Mouse (Mus musculus): ENCODE measurements around the gene Ppfia4. TPM values are rescaled to one million over a fixed set of nuclear protein-coding genes. Genes with fewer than 3 reads are reported as not detected.
A peak's percentile ranks its signal among the peaks of the same experiment; 100 is the strongest.

Ppfia4 gene
- total RNA-seq, 2 experiments from 2014 or later, result 44.2 to 45.4 TPM

- no peak for DNase-seq (ENCODE audit: low spot score in 2 of 2)
Measured at GRCm38 (mm10) chr1:134339757-134340619, 7.3 kb upstream of the Ppfia4 start.

DNA sequence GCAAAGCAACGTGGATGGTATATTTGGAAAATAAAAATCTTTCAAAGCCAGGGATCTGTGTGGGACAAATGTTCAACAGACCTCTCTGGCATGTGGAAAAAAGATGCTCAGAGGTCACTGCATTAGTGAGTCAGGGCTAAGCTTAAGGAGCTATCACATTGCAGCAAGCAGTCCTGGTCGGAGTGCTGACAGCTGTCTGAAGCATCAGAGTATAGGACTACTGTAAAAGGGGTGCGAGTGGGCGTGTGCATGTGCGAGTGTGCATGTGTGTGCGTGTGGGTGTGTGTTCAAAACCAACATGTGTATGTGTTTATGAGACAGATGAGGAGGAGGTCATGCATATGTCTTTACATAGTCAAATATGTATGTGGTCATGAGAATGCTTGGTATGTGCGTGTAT is 6.4 kb upstream of the Ppfia4 start:
- no peak for DNase-seq (ENCODE audit: low spot score in 2 of 2)

DNA sequence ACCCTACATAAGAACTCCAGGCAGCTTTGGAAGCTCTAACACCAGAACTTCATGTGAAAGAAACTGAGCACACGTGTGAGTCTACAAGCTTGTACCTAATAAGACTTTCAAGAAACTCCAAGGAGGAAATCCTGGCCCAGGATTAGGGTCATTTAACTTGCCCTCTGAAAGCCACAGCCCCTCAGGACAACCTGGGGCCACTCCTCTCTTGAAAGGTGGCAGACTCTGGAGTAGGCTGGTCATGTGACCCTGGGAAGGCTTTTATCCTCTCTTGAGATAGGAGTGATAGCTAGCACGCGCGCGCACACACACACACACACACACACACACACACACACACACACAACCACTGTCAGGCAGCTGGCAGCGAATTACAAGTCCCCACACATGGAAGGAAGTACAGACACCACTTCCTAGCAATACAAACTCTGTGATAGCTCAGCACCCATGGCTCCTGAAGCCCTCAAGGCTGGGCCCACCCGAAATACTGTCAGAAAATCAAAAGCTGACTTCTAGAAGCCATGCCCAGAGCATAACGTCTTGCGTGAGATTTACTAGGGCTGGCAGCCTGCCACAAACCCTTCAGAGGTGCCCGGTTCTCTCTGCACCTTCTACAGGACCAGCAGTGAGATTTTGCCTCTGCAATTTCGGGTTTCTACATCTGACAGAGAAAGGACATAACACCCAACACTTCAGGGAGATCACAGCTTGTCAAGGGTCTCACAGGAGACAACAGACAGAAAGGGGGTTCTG is 4.4 kb upstream of the Ppfia4 start:
- no peak for DNase-seq (ENCODE audit: low spot score in 2 of 2)

GRCm38 (mm10) chr1:134335924-134336810 is 3.4 kb upstream of the Ppfia4 start:
- no peak for DNase-seq (ENCODE audit: low spot score in 2 of 2)

- peak; percentile 70 to 77 for DNase-seq (ENCODE audit: low spot score in 2 of 2)
Measured at GRCm38 (mm10) chr1:134335211-134335923, 2.6 kb upstream of the Ppfia4 start.

GRCm38 (mm10) chr1:134334111-134334827 is 1.5 kb upstream of the Ppfia4 start:
- DNase-seq (ENCODE audit: low spot score in 2 of 2), result no peak

DNA sequence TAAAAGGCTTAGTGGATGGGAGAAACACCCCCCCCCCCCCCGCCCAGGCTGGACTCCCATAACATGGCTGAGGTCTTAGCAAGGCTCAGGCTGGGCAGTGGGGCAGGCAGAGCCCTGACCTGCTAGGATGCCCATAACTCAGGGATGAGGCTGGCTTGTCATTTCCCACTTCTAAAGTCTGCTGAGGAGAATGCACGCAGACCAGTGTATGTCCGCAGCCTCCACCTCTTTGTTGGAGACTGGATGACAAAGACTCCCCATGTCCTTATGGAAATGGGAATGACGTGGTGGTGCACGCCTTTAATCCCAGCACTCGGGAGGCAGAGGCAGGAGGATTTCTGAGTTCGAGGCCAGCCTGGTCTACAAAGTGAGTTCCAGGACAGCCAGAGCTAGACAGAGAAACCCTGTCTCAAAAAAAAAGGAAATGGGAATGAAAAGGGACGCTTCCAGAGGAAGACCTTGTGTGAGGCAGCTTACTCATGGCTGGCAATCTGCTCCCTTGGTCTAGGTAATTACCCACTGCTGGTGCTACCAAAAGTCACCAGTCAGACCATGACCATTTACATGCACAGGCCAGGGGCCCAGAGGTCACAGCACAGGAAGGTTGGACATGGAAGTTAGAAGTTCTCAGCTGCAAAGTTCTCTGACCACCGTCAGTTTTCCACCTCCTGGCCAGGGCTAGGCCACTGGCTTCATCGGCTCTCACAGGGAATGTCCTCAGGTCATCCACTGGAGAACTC is 813 bp upstream of the Ppfia4 start:
- DNase-seq (ENCODE audit: low spot score in 2 of 2), result no peak

DNA sequence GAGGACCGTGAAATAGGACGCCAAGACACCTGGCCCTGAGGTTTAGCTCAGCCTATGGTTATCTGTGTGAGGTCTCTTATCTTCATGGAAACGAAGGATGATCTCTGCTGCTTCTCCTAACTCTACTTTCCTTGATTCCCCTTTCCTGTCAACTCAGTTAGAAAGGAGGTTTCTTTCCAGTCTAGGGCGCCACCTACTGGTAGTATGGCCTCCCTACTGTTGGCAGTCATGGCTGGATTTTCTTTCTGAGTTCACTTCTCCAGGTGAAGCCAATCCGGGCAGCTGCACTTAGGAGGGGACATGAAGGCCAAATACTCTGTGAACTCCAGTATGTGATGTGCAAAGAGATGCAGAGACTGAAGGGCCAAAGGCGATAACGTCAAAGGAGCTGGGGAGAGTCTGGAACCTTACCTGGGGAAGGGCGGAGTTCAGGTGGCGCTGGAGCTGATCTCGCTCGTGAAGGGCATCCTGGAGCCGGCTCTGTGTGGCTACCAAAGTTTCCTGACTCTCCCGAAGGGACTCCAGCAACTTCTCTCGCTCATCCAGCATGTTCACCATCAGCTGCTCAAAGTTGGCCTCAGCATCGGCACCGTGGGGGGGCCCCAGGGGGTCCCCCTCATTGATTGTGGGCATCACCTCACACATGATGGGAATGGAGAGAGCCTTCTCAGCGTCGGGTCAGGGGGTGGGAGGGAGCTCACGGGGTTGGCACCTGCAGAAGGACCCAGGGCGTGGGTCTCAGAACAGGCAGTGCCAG is 671 bp downstream of the Ppfia4 start:
- DNase-seq (ENCODE audit: low spot score in 2 of 2), result peak; percentile 78 to 87

DNA sequence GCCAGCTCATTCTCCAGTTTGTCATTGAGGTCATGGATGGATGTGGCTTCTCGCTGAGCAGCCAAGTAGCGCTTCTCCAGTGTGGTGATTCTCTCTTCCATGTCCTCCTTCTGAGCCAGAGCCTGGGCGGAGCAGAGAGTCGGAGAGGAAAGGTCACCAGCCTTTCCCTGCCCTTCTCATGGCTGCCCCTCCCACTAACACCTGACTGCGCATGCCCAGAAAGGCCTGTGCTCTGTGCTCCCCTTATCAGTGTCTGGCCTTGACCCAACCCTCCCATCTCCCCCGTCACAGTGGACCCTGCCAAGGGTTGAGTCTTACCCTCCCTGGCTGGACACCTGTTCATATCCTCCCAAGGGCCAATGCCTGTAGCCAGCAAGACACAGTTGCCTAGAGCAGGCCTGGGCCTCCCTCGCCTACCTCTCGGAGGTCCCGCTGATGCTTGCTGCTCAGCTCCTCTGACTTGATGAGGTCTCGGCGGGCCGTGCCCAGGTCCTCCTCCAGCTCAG is 5.8 kb downstream of the Ppfia4 start:
- DNase-seq (ENCODE audit: low spot score in 2 of 2), result no peak

DNA sequence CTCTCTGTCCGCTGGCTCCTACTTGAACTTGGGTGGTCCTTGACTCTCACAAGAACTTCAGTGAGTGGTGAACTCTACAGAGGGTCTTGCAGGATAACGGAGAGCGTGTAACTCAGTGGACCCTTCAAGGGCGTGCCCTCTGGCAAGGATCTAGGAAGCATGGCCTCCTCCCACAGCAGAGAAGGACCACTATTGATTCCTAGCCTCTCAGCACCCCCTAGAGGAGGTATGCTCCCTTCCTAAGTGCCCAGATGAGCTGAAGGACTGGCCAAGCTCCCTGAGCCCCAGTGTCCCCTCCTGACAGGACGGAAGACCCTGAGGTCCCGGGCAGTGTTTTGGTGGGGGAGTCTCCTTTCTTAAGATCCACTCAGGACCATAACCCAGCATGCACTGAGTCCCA is 10.1 kb downstream of the Ppfia4 start:
- peak in 1 of 2 experiments; percentile 50 for DNase-seq (ENCODE audit: low spot score in 2 of 2)

DNA sequence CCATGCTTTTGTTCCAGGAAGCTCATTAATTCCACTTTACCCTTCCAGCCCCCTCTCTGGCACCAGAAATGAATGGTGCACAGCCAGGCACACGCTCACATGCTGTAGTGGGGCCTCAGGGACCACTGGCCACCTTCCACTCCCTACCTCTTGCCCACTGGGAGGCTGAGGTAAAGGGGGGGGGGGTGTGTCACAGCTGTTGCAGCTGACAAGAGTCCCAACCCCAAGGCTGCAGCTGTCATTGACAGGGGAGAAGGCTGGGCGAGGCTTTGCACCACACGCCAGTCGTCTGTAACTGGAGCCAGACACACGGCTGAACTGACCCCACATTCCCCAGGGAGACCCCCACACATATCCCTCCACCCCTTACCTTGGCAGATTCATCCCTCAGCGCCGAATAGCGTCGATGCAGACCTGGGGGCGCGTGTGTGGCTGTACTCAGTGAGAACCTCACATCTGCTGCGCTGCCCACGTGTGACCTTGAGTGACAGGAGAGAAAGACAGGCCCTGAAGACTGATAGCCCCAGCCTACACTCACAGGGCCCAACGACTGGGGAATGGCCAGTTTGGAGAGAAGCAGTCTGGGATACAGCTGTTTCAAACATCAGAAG is 11.9 kb downstream of the Ppfia4 start:
- no peak for DNase-seq (ENCODE audit: low spot score in 2 of 2)

- DNase-seq (ENCODE audit: low spot score in 2 of 2), result no peak
Measured at GRCm38 (mm10) chr1:134318261-134318660, 14.5 kb downstream of the Ppfia4 start.

- DNase-seq (ENCODE audit: low spot score in 2 of 2), result no peak
Measured at GRCm38 (mm10) chr1:134316361-134316760, 16.4 kb downstream of the Ppfia4 start.

DNA sequence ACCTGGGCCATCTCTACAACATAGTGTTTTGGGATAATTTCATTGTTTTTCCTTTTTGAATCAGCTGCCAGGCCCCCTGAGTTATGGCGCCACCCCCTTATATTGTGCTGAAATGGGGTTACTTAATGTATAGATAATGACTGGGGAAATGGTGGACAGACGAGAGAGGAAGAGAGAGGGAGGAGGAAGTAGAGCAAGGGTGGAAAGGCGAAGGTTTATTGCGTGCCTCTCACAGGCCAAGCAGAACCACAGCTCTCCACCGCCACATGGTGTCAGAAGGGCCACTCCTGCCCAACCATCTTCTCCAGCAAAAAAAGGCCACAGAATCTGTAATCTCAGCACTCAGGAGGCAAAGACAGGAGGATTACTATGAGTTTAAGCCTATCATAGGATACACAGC is 17.5 kb downstream of the Ppfia4 start:
- no peak for DNase-seq (ENCODE audit: low spot score in 2 of 2)

DNA sequence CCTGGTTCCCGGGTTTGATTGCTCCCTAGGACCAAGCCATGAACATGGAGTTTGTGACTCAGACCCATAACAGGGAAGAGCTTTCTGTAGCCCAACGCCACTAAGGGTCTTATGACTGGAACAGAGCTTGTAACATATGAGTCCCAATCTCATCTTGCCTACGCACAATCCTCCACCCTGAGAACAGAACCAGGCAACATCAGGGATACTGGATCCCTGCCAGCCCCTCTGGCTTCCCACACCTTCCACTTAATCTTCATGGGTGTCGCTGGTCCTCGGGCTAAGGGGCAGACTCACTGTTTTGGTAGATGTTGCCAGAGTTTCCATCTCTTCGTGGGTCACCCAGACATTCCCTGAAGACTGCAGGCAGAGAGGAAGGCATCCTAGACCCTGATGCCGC is 21.0 kb downstream of the Ppfia4 start:
- DNase-seq (ENCODE audit: low spot score in 2 of 2), result no peak

GRCm38 (mm10) chr1:134310729-134311128 is 22.0 kb downstream of the Ppfia4 start:
- no peak for DNase-seq (ENCODE audit: low spot score in 2 of 2)

DNA sequence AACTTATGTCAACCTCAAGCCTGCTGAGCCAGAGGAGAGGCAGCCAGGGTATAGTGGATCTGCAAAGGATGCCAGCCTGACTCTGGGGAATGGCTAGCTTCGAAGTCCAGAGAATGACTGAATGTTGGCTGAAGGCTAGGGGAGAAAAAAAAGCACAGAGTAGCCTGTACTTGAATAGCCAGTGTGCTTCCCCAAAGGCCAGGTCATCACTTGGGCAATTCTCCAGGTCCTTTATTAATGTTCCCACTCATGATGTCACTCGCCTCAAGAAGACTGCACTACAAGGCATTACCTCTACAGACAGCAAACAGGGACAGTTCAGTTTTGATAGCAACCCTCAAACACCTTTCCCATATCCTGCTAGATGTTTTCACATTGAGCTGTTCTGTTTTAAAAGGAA is 22.4 kb downstream of the Ppfia4 start:
- no peak for DNase-seq (ENCODE audit: low spot score in 2 of 2)

- no peak for DNase-seq (ENCODE audit: low spot score in 2 of 2)
Measured at GRCm38 (mm10) chr1:134307409-134307808, 25.3 kb downstream of the Ppfia4 start.

All from left cerebral cortex, adult 18-20 months (tissue).